Mouse (Mus musculus) limb, embryonic 12.5 days (tissue): ENCODE results near the gene Stard3. TPM values are rescaled to one million over a fixed set of nuclear protein-coding genes. Genes with fewer than 3 reads are reported as not detected.

Experiments
- ATAC-seq: fragments of 200-750 bp; cut with Nextera tagmentation; 2 replicates; pipeline ENCODE4 v1.8.0; 2017; ENCODE audit warnings: low read depth, moderate TSS enrichment; ENCODE audit not compliant: insufficient number of reproducible peaks, insufficient read depth, low FRiP score, low TSS enrichment
- H3K27ac ChIP-seq: fragments of 300-500 bp; sonication (generic); 2 replicates; pipeline ENCODE4 v1.5.1; 2016; ENCODE audit warnings: mild to moderate bottlenecking, moderate library complexity
- H3K27me3 ChIP-seq: fragments of 300-500 bp; sonication (generic); 2 replicates; pipeline ENCODE4 v1.6.1; 2016; ENCODE audit warnings: mild to moderate bottlenecking, moderate library complexity
- H3K36me3 ChIP-seq: fragments of 300-500 bp; sonication (generic); 2 replicates; pipeline ENCODE4 v1.6.1; 2016; ENCODE audit warnings: mild to moderate bottlenecking, moderate library complexity
- H3K4me1 ChIP-seq: fragments of 300-500 bp; sonication (generic); replicated peaks from 2 replicates; pipeline ENCODE4 v1.6.1; 2016
- H3K4me2 ChIP-seq: fragments of 300-500 bp; sonication (generic); 2 replicates; pipeline ENCODE4 v1.6.1; 2016; ENCODE audit warnings: mild to moderate bottlenecking, moderate library complexity
- H3K4me3 ChIP-seq: fragments of 300-500 bp; sonication (generic); replicated peaks from 2 replicates; pipeline ENCODE4 v1.5.1; 2016; ENCODE audit warnings: mild to moderate bottlenecking
- H3K9ac ChIP-seq: fragments of 300-500 bp; sonication (generic); replicated peaks from 2 replicates; pipeline ENCODE4 v1.6.1; 2016; ENCODE audit warnings: mild to moderate bottlenecking, moderate library complexity
- H3K9me3 ChIP-seq: fragments of 300-500 bp; sonication (generic); 2 replicates; pipeline ENCODE4 v1.6.1; 2016; ENCODE audit warnings: mild to moderate bottlenecking, moderate library complexity
- WGBS: fragments of 180-500 bp; shearing (Covaris S2); methylation state at CpG from one replicate; pipeline ENCODE4 v1.1.7; 2016; 5-methylcytosine and 5-hydroxymethylcytosine counted together
- polyA plus RNA-seq: library from polyadenylated mRNA; unstranded; fragments of >200 nt; fragmentation: Nextera tagmentation; extraction: Ambion mirVana; gene quantifications from 2 replicates; pipeline ENCODE4 v1.2.1, GENCODE M21; 2016

Stard3 gene
- polyA plus RNA-seq, 1 experiment from 2014 or later: 39.9 TPM

GRCm38 (mm10) chr11:98322159-98322558, 36.0 kb upstream of the Stard3 start:
- peaks cover 4% of the 10 kb centered on the region for H3K4me1 ChIP-seq
- peaks cover 99% of the 10 kb centered on the region for H3K27me3 ChIP-seq
- ATAC-seq: no peak
- no peak overlapping the region for H3K4me3 ChIP-seq
- no peaks in the 10 kb centered on the region for H3K9me3 ChIP-seq
- H3K27ac ChIP-seq: no peak overlapping the region
- H3K4me2 ChIP-seq: no peak overlapping the region
- 0% methylated on average over 1 of the region's 1 CpGs for WGBS
- no peak overlapping the region for H3K9ac ChIP-seq
- H3K36me3 ChIP-seq: no peaks in the 10 kb centered on the region

DNA sequence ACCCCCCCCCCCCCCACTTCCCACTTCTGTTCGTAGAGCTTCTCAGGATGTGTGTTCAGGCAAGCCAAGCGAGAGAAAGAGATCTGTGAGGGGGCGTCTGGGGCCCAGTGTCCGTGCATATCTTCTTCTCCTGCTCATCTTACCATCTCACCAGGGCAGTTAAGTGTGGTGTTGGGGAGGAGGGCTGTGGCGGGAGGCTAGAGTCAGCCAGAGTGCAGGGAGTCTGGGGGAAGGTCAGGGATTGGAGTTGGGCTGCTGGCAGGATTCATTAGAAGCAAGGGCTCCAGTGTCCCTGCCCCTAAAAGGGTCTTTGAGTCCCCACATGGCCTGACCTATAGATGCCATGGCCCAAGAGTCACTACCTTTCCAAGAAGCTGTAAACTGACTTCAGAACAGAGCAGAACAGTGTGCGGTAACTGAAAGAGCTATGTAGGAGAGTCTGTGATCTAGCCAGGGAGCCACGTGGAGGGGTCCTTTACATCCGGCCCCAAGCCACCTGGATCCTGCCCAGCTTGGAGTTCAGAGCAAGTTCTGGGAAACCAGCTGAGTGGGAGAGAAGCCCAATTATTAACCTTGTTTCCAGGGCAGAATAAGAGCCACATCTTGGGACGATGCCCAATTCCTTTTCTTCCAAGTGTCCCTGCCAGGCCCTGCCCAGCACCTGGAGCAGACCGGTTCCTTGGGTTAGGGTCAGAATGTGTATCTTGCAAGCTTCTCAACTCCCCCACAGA, 34.9 kb upstream of the Stard3 start:
- no peak overlapping the region for H3K27ac ChIP-seq
- H3K9me3 ChIP-seq: no peaks in the 10 kb centered on the region
- peaks cover 15% of the 10 kb centered on the region for H3K4me1 ChIP-seq
- no peak overlapping the region for H3K4me3 ChIP-seq
- WGBS: 4% methylated on average over 10 of the region's 10 CpGs
- H3K9ac ChIP-seq: no peak overlapping the region
- no peaks in the 10 kb centered on the region for H3K36me3 ChIP-seq
- ATAC-seq: no peak
- peaks cover 99% of the 10 kb centered on the region for H3K27me3 ChIP-seq
- H3K4me2 ChIP-seq: no peak overlapping the region

DNA sequence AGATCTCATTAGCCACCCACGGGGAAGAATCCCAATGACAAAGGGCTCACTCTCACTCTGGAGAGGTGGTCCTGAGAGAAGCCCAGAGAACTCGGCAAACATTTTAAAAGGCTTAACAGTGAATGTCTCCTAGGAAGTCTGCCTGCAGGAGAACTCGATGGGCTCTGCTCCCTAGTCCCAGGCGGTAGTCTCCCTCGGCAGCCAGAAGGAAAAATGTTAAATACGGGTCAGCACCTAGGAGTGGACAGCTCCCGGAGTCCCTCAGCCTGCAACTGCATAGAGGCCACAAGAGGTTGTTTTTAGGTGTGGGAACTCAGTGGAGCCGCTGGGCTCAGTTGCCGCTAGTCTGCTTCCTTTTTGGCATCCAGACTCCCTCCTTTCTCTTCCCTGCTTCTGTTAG, 34.2 kb upstream of the Stard3 start:
- Histone ChIP-seq H3K27ac (no peak overlapping the region), H3K36me3 (no peaks in the 10 kb centered on the region), H3K4me3 (no peak overlapping the region), H3K9me3 (no peaks in the 10 kb centered on the region), H3K9ac (no peak overlapping the region), H3K4me1 (peaks cover 20% of the 10 kb centered on the region), H3K27me3 (peaks cover 99% of the 10 kb centered on the region), H3K4me2 (no peak overlapping the region)
- no peak for ATAC-seq
- 1% methylated on average over 9 of the region's 9 CpGs for WGBS

GRCm38 (mm10) chr11:98325191-98325820, 32.9 kb upstream of the Stard3 start:
- H3K4me1 ChIP-seq: peaks cover 20% of the 10 kb centered on the region
- no peak overlapping the region for H3K9ac ChIP-seq
- no peak overlapping the region for H3K4me2 ChIP-seq
- no peak for ATAC-seq
- H3K27ac ChIP-seq: no peak overlapping the region
- H3K27me3 ChIP-seq: peaks cover 99% of the 10 kb centered on the region
- H3K9me3 ChIP-seq: no peaks in the 10 kb centered on the region
- no peak overlapping the region for H3K4me3 ChIP-seq
- WGBS: 7% methylated on average over 14 of the region's 14 CpGs
- no peaks in the 10 kb centered on the region for H3K36me3 ChIP-seq

DNA sequence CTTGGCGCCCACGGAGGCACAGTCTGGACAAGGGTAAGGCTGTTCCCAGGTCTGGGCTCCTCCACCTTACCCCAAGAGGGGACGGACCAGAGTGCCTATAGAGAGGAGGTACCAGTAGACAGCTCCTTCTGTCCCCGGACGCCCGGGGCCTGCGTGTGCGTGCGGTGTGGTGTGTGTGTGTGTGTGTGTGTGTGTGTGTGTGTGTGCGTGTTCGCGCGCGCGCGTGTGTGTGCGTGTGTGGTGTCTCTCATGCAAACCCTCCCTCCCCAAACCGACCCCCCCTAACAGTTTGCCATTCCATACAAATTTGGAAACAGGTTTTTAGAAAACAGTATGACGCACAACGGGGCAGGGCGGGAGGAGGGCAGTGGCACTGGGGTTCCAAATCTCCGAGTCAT, 32.3 kb upstream of the Stard3 start:
- WGBS: 8% methylated on average over 15 of the region's 22 CpGs

GRCm38 (mm10) chr11:98326741-98327135, 31.4 kb upstream of the Stard3 start:
- Histone ChIP-seq H3K9me3 (no peaks in the 10 kb centered on the region), H3K9ac (no peak overlapping the region), H3K4me1 (peaks cover 20% of the 10 kb centered on the region), H3K27me3 (peaks cover 99% of the 10 kb centered on the region), H3K36me3 (no peaks in the 10 kb centered on the region), H3K4me3 (peak overlapping the region; percentile 26), H3K4me2 (peak overlapping the region; percentile 36; the same call in 1 of the 2 replicates), H3K27ac (no peak overlapping the region)
- 3% methylated on average over 18 of the region's 19 CpGs for WGBS
- ATAC-seq: no peak

More for the DNA sequence above, 32.3 kb upstream of the Stard3 start:
- H3K4me3 ChIP-seq: no peak overlapping the region
- H3K27me3 ChIP-seq: peaks cover 99% of the 10 kb centered on the region
- no peak for ATAC-seq
- no peaks in the 10 kb centered on the region for H3K36me3 ChIP-seq
- no peak overlapping the region for H3K27ac ChIP-seq
- peaks cover 20% of the 10 kb centered on the region for H3K4me1 ChIP-seq
- no peaks in the 10 kb centered on the region for H3K9me3 ChIP-seq
- H3K9ac ChIP-seq: no peak overlapping the region
- H3K4me2 ChIP-seq: no peak overlapping the region

DNA sequence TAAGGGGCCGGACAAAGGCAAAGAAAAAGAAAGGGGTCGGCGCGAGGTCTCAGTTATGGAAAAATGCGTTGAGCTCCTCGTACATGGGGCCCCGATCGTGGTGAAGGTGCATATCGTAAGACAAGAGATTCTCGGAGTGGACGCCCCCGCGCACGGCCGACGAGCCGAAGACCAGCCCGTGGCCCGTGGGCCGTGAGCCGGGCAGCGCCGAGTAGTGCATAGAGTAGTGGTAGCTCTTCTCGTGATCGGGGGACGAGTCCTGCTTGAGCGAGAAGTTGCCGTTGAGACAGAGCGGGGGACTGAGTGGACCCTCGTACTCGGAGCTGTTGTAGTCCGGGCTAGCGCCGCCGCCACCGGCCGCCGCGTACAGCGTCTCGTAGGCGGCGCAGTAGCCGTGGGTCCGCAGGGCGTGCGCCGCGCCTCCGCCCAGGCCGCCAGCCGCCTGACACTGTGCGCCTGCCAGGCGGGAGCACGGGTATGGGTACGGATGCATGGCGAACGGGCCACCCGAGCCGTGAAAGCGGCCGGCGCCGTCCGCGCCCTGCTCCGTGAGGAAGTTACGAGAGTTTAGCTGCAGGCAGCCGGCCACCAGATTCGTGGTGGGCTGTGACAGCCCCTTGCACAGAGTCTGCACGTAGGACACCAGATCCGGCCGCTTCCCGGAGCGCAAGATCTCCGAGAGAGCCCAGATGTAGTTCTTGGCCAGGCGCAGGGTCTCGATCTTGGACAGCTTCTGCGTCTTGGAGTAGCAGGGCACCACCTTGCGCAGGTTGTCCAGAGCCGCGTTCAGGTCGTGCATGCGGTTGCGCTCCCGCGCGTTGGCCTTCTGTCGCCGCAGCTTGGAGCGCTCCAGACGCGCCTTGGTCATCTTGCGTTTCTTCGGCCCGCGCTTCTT, 30.8 kb upstream of the Stard3 start:
- Histone ChIP-seq H3K4me2 (peak overlapping the region; percentile 36), H3K27me3 (peaks cover 99% of the 10 kb centered on the region), H3K27ac (no peak overlapping the region), H3K9me3 (no peaks in the 10 kb centered on the region), H3K4me1 (peaks cover 20% of the 10 kb centered on the region), H3K4me3 (peak overlapping the region; percentile 26), H3K36me3 (no peaks in the 10 kb centered on the region), H3K9ac (no peak overlapping the region)
- under 1% methylated on average over 97 of the region's 97 CpGs for WGBS
- ATAC-seq: no peak

GRCm38 (mm10) chr11:98328031-98328370, 30.2 kb upstream of the Stard3 start:
- Histone ChIP-seq H3K36me3 (no peaks in the 10 kb centered on the region), H3K4me2 (peak overlapping the region; percentile 36), H3K27ac (no peak overlapping the region), H3K4me1 (peaks cover 20% of the 10 kb centered on the region), H3K4me3 (peak overlapping the region; percentile 26), H3K9ac (no peak overlapping the region), H3K9me3 (no peaks in the 10 kb centered on the region), H3K27me3 (peaks cover 99% of the 10 kb centered on the region)
- no peak for ATAC-seq
- WGBS: under 1% methylated on average over 35 of the region's 35 CpGs

- Histone ChIP-seq H3K9ac (0 out of 2 replicates have a peak overlapping the region, but pooled peaks have one; percentile 23), H3K36me3 (no peaks in the 10 kb centered on the region), H3K27me3 (peaks cover 99% of the 10 kb centered on the region), H3K4me3 (peak overlapping the region; percentile 26), H3K4me1 (peaks cover 20% of the 10 kb centered on the region), H3K4me2 (peak overlapping the region; percentile 36), H3K27ac (no peak overlapping the region), H3K9me3 (no peaks in the 10 kb centered on the region)
- no peak for ATAC-seq
- WGBS: 1% methylated on average over 54 of the region's 56 CpGs
Measured at GRCm38 (mm10) chr11:98328371-98329069, 29.6 kb upstream of the Stard3 start.

GRCm38 (mm10) chr11:98329081-98329959, 28.8 kb upstream of the Stard3 start, which contains the start of gene Neurod2:
Gene Neurod2 (minus strand): TSS chr11:98329648.
- 0 out of 2 replicates have a peak within 1 kb of the TSS, but pooled peaks have one; percentile 23 for H3K9ac ChIP-seq
- peak within 1 kb of the TSS; percentile 36 for H3K4me2 ChIP-seq
- ATAC-seq: no peak
- H3K36me3 ChIP-seq: no peaks in the 10 kb centered on the region
- no peaks in the 10 kb centered on the region for H3K9me3 ChIP-seq
- H3K4me1 ChIP-seq: peaks cover 25% of the 10 kb centered on the region
- WGBS: 3% methylated on average over 38 of the region's 38 CpGs
- peaks cover 99% of the 10 kb centered on the region for H3K27me3 ChIP-seq
- peak within 1 kb of the TSS; percentile 26 for H3K4me3 ChIP-seq
- H3K27ac ChIP-seq: no peak within 1 kb of the TSS
